ENCODE assay signal across 8 mouse cellular contexts in the genomic region with DNA sequence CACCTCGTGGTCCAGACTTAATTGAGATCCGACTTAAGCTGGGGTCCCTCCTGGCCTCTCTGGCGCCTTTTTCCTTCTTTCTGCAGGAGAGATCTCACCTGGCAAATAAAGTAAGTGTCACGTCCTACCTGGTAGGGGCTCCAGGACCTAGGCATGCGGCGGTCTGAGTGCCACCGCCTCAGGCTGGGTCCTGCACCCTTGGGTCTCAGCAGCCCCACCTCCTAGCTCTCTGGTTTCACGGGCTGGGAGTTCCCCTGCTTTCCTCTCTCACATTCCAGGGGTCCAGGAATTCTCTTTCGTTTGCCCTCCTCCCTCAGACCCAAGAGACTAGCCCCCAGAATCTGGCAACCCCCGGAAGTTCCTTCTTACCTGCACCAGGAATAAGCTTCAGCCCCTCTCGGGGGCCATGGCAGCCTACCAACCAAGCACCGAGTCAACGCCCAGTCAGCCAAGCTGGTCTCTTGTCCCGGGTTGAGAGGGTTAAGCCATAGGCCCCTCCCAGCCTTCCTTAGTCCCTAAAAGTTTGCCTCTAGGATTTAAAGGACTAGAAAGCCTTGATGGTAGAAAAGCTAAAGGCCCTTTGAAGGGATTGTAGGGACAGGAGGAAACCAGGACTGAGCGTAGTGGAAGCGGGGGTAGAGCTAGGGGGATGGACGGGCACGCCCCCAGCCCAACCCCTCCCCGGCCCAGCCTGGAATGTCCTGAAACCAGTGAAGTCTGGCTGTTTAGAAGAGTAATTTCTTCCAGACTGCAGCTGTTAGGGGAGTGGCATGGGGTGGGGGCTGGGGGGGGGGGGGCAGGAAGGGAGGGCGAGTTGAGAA. TPM values are rescaled to one million over a fixed set of nuclear protein-coding genes. Genes with fewer than 3 reads are reported as not detected.
DNase-seq lines count a peak whose midpoint lies in the region; ATAC-seq and TF ChIP-seq lines count a peak whose summit lies in the region.

Cdc42ep5 (minus strand) TSS at position 771 of the 821 bp plus-strand sequence.

- H3K36me3 ChIP-seq in E14TG2a.4 (ENCODE audit: insufficient read depth, low read length): no peaks in the 10 kb centered on the region
- H3K36me3 ChIP-seq in intestine, embryonic 15.5 days: no peaks in the 10 kb centered on the region
- no peaks in the 10 kb centered on the region for H3K36me3 ChIP-seq in liver, embryonic 16.5 days (ENCODE audit: control insufficient read depth, insufficient read depth)
- peaks cover 7% of the 10 kb centered on the region; the same call in 1 of the 2 replicates for H3K36me3 ChIP-seq in small intestine, adult 2 months (ENCODE audit: control insufficient read depth, insufficient read depth, low read length)

- H3K4me3 ChIP-seq in E14TG2a.4 (replicated peaks; ENCODE audit: low read length): peak within 1 kb of the TSS; percentile 81
- H3K4me3 ChIP-seq in intestine, embryonic 15.5 days (replicated peaks): peak within 1 kb of the TSS; percentile 55
- peak within 1 kb of the TSS; percentile 52 for H3K4me3 ChIP-seq in liver, embryonic 16.5 days (ENCODE audit: low read depth, low read length)
- peak within 1 kb of the TSS; percentile 79 for H3K4me3 ChIP-seq in small intestine, adult 2 months (ENCODE audit: low read depth, low read length)

- H3K9me3 ChIP-seq in E14TG2a.4 (ENCODE audit: low read length): no peaks in the 10 kb centered on the region
- H3K9me3 ChIP-seq in intestine, embryonic 15.5 days: no peaks in the 10 kb centered on the region
- H3K9me3 ChIP-seq in liver, embryonic 16.5 days (replicated peaks; ENCODE audit: control insufficient read depth, low read length): no peaks in the 10 kb centered on the region

- WGBS in intestine, embryonic 15.5 days: under 1% methylated on average over 20 of the region's 20 CpGs
- 1% methylated on average over 19 of the region's 20 CpGs for WGBS in liver, embryonic 16.5 days (ENCODE audit: insufficient replicate concordance)
- 2% methylated on average over 19 of the region's 20 CpGs for WGBS in small intestine, adult 2 months

- no peak for TF ChIP-seq CTCF in E14TG2a.4 (conservative IDR thresholded peaks at IDR 0.05; ENCODE audit: low read length)
- no peak for TF ChIP-seq CTCF in brain, embryonic 14.5 days (IDR thresholded peaks at IDR 0.05; ENCODE audit: borderline replicate concordance, extremely low read depth, insufficient read depth, insufficient read length)
- no peak for TF ChIP-seq CTCF in small intestine, adult 2 months (IDR thresholded peaks at IDR 0.05; ENCODE audit: extremely low read depth, insufficient read length, insufficient replicate concordance, low read depth, low read length)

- peaks cover 38% of the 10 kb centered on the region for H3K4me1 ChIP-seq in E14TG2a.4 (replicated peaks; ENCODE audit: low read depth, low read length)
- H3K4me1 ChIP-seq in intestine, embryonic 15.5 days (replicated peaks): peaks cover 10% of the 10 kb centered on the region; the same call in 1 of the 2 replicates
- H3K4me1 ChIP-seq in liver, embryonic 16.5 days (ENCODE audit: control insufficient read depth, low read depth, low read length): no peaks in the 10 kb centered on the region; the same call in 1 of the 2 replicates
- peaks cover 5% of the 10 kb centered on the region; the same call in 1 of the 2 replicates for H3K4me1 ChIP-seq in small intestine, adult 2 months (ENCODE audit: control insufficient read depth, insufficient read depth, insufficient read length, low read length)

- peak; percentile 86 for ATAC-seq in intestine, embryonic 15.5 days
- peak; percentile 70 for ATAC-seq in liver, embryonic 16.5 days (ENCODE audit: low read depth)

- H3K9ac ChIP-seq in intestine, embryonic 15.5 days: peak within 1 kb of the TSS; percentile 54
- 0 out of 2 replicates have a peak within 1 kb of the TSS, but pooled peaks have one; percentile 21 for H3K9ac ChIP-seq in liver, embryonic 16.5 days (ENCODE audit: low read depth, low read length)

- no peak for TF ChIP-seq POLR2A in brain, embryonic 14.5 days (IDR thresholded peaks at IDR 0.05; ENCODE audit: borderline replicate concordance, extremely low read depth, insufficient read depth, insufficient read length, poor library complexity, severe bottlenecking)
- 0 out of 2 replicates have a peak, but pooled peaks have one; percentile 17 for TF ChIP-seq POLR2A in small intestine, adult 2 months (IDR thresholded peaks at IDR 0.05; ENCODE audit: low read depth, low read length)

- no peaks in the 10 kb centered on the region for H3K27me3 ChIP-seq in E14TG2a.4 (ENCODE audit: insufficient read depth, low read length)
- no peaks in the 10 kb centered on the region for H3K27me3 ChIP-seq in intestine, embryonic 15.5 days (replicated peaks)
- no peaks in the 10 kb centered on the region for H3K27me3 ChIP-seq in liver, embryonic 16.5 days (ENCODE audit: control insufficient read depth, insufficient read depth, low read depth, low read length)
- no peaks in the 10 kb centered on the region for H3K27me3 ChIP-seq in small intestine, adult 2 months (ENCODE audit: control insufficient read depth, insufficient read depth, low read length)

- DNase-seq in brain, embryonic 14.5 days (ENCODE audit: low read depth): peak; percentile 56
- peak; percentile 83 for DNase-seq in gastrocnemius, postnatal 25 days
- no peak for DNase-seq in left cerebral cortex, adult 8-10 months (ENCODE audit: low spot score in 2 of 2)
- no peak for DNase-seq in cerebellum, adult 11-12 months

- H3K4me2 ChIP-seq in intestine, embryonic 15.5 days (replicated peaks): peak within 1 kb of the TSS; percentile 76
- H3K4me2 ChIP-seq in liver, embryonic 16.5 days (ENCODE audit: low read depth, low read length): peak within 1 kb of the TSS; percentile 58

- H3K27ac ChIP-seq in intestine, embryonic 15.5 days: peak within 1 kb of the TSS; percentile 83
- peak within 1 kb of the TSS; percentile 22; the same call in 1 of the 2 replicates for H3K27ac ChIP-seq in liver, embryonic 16.5 days (ENCODE audit: low read length)
- H3K27ac ChIP-seq in small intestine, adult 2 months (ENCODE audit: insufficient read depth, low read depth, low read length): peak within 1 kb of the TSS; percentile 97

RNA-seq across cellular contexts. Expression of gene Cdc42ep5, which starts in this region (rescaled TPM):
- polyA plus RNA-seq in brain, embryonic 14.5 days (2012; rRNA removed): 8.8 and 9.7 TPM in 2 replicates
- 1 to 10 TPM; 1.7 to 4.0 TPM for total RNA-seq in gastrocnemius, postnatal 25 days (2021)
- 66.3 and 68.6 TPM in 2 replicates for polyA plus RNA-seq in intestine, embryonic 15.5 days (2015; fragmentation: Nextera tagmentation; extraction: Ambion mirVana)
- polyA plus RNA-seq in liver, embryonic 16.5 days (2015; fragmentation: Nextera tagmentation; extraction: Ambion mirVana): 5.5 and 6.7 TPM in 2 replicates
- 252 and 655 TPM in 2 replicates for polyA plus RNA-seq in small intestine, adult 2 months (2012; rRNA removed)
- total RNA-seq in left cerebral cortex, adult 8-10 months (2022): 1 to 10 TPM; 1.0 to 2.3 (median 1.6) TPM

Comparison
In these comparisons a context has a peak if more than half of its experiments do, and no peak if none do; other contexts are left out.
1. DNase-seq: peak in brain, embryonic 14.5 days (single experiment) and gastrocnemius, postnatal 25 days (single experiment); none in left cerebral cortex, adult 8-10 months (0 of 2) and cerebellum, adult 11-12 months (single experiment).
2. H3K27ac ChIP-seq: peak in every context shown above with its lines; median percentile 97 in small intestine, adult 2 months; 83 in intestine, embryonic 15.5 days; 22 in liver, embryonic 16.5 days.
3. Peak in every context shown above with its lines, with median percentiles within 50 percentile points of each other: H3K4me3 ChIP-seq.